8 mouse cellular contexts compared by ENCODE assay signal in genomic region chr3:122122127-122122663, GRCm38 (mm10).
DNase-seq lines count a peak whose midpoint lies in the region; ATAC-seq lines count a peak whose summit lies in the region.

No protein-coding gene starts in this region.

- DNase-seq in WW6 (ENCODE audit: low read depth, low spot score) = peak; percentile 80
- DNase-seq in cerebellum, postnatal 36 days = peak; percentile 69 to 72
- peak; percentile 83 to 89 for DNase-seq in gastrocnemius, adult 8-10 months (ENCODE audit: low spot score in 2 of 2)
- peak; percentile 49 for DNase-seq in hindlimb bud, embryonic 11.5 days (ENCODE audit: extremely low spot score, low read depth, low spot score)
- DNase-seq in left cerebral cortex, adult 8-10 months (ENCODE audit: low spot score in 2 of 2) = peak; percentile 65 to 75
- peak; percentile 85 for DNase-seq in right cerebral cortex, postnatal 25 days
- DNase-seq in urinary bladder, postnatal 36 days (ENCODE audit: low spot score in 2 of 2) = peak; percentile 82 to 92

- ATAC-seq in megakaryocyte, adult 5-6 weeks (ENCODE audit: poor library complexity, severe bottlenecking) = peak; percentile 86

Comparison
In these comparisons a context has a peak if more than half of its experiments do, and no peak if none do; other contexts are left out.
1. Peak in every context shown above with its lines: DNase-seq and ATAC-seq.